Mouse (Mus musculus) inflammation-experienced regulatory T-cells, adult 16 weeks (primary cell): ENCODE data around the gene Gm21903. TPM values are rescaled to one million over a fixed set of nuclear protein-coding genes. Genes with fewer than 3 reads are reported as not detected.

Experiments
- polyA plus RNA-seq: library from polyadenylated mRNA; unstranded; fragments of 100-300 nt; shearing (Covaris generic); gene quantifications from one replicate; pipeline ENCODE4 v1.2.1, GENCODE M21; 2017

The Gm21903 gene
- polyA plus RNA-seq, result not detected

DNA sequence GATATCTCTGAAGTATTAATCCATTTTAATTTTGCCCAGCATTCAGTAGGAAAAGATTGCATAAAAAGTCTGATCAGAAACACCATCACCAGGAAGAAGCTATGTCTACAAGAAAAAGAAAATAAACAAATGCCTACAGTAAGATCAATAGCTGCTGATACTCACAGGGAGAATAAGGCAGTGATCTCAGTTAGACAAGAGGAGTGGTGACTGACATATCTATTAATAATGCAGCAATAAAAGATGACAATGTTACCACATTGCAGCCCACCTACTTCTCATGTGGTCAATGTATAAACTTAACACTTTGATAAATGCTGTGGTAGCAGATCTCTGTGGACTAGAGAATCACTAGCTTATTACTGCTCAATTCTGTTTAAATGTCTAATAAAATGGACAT, at the start of gene Gm21903:
Gene Gm21903 (minus strand): TSS at position 101 of the 400 bp plus-strand sequence.

DNA sequence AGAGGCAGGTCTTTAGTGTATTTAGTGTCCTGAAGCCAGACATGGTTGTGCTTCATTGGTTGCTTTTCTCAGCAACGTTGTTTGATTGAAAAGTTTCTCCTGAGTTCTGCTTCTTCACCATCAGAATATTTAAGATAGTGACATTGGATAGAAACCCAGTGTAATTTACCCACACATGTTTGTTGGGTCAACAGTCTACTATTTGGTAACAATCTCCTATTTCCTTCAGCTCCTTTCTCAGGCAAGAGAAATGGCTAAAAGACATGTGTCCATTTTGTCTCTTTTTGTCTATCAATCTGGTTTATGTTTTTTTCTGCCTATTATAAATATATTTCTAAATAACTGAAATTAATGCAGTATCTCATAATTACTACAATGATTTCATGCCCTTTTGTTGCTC, 33.8 kb upstream of the Gm21903 start, which contains the start of gene Esp23:
Gene Esp23 (minus strand): TSS at position 101 of the 400 bp plus-strand sequence.

DNA sequence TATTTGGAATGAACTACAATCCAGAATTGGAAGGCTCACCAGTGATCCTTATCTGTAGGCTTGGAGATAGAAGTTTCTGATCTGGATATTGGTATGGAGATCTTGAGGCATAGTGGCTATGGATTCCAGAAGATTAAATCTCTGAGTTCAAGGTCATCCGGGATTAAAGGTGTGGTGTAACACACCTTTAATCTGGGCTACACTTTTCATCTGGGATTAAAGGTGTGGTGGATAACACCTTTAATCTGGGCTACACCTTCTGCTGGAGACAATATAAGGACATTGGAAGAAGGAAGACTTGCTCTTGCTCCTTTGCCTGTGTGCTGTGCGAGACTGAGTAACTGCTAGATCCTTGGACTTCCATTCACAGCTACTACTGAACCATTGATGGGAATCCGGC, 6.7 kb downstream of the Gm21903 start, which contains the start of gene Esp24:
Gene Esp24 (plus strand): TSS at position 301 of the 400 bp plus-strand sequence.

Other genes with a start within 250 kb of the Gm21903 start
- not detected for gene Esp24, start 6.6 kb downstream of the Gm21903 start, polyA plus RNA-seq
- gene Esp23, start 33.7 kb upstream of the Gm21903 start, polyA plus RNA-seq, result not detected
- not detected for gene Esp22, start 52.0 kb upstream of the Gm21903 start, polyA plus RNA-seq